Mouse (Mus musculus): ENCODE measurements around the gene Steap1.

Gene Steap1

GRCm38 (mm10) chr5:5688945-5689540, 60.1 kb downstream of the Steap1 start:
- intact Hi-C loops (cut with DNase I), result no loop called here

- intact Hi-C loops (cut with DNase I), result no loop called here
Measured at GRCm38 (mm10) chr5:5688228-5688627, 60.9 kb downstream of the Steap1 start.

- intact Hi-C loops (cut with DNase I), result no loop called here
Measured at GRCm38 (mm10) chr5:5686973-5687372, 62.2 kb downstream of the Steap1 start.
